Mouse (Mus musculus): ENCODE results near the gene Tada2a. TPM values are rescaled to one million over a fixed set of nuclear protein-coding genes. Genes with fewer than 3 reads are reported as not detected.

Tada2a gene
- 6.2 TPM for polyA plus RNA-seq (2017; shearing (Covaris generic))

DNA sequence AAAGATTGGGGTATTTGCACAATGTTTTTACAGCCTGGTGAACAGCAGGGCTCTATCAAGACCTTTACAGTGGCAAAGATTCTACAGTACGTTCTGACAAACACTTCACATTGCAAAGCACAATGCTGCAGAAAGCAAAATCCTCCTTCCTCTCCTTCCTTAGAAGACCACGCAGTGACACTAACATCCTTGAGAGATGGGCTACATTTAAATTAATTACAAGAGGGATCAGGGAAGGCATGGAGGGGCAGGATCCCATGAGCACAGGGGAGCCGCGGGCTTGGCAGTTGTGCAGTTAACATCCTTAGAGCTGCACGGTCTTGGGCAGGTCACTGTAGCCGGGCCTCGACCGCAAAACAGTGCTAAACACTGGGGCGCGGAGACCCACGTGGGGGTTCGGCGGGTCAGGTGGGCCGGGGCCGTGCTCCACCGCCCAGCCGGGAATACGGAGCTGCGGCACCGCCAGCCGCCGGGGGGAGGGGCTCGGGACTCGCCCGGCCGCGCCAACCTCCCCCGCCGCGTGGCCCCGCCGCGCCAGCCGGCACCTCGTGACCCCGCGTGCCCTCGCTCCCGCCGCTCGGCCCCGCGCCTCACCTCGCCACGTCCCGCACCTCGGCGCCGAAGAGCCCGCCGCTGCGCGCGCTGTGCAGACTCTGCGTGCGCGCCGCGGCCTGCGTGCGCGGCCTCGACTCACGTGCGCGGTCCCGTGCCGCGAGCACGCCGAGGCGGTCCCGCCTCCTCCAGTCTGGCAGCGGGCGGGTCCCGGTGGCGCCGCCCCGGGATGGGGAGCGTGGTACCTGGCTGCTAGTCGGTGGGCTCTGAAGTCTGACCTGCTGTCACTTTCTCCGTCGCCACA is at the start of gene Tada2a, which contains the start of gene Acaca:
TSS of gene Tada2a (minus strand) at position 658 of the 856 bp plus-strand sequence.
TSS of gene Acaca (plus strand) at position 730 of the 856 bp plus-strand sequence.

DNA sequence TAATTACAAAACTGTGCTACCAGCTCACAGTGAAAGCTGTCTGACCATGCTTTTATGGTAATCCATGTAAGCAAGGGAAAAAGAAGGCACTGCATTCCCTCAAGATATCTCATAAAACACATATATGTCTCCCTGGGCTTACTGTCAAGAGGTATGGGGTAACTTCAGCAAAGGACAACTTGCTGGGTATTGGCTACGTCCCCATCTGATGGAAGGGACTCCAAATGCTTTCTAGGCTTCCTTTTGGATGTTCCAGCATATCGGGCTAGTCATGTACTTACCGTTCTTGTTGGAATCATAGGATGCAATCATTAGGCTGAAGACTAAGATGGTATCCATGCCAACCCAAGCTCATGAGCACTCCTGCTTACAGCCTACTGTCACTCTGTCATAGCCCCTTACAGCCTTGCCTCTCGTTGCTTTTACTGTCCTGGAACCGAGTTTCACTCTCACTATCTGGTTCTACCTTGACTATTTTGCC is 37.7 kb upstream of the Tada2a start, which contains the start of gene Gm11437:
TSS of gene Gm11437 (minus strand) at position 431 of the 481 bp plus-strand sequence.

DNA sequence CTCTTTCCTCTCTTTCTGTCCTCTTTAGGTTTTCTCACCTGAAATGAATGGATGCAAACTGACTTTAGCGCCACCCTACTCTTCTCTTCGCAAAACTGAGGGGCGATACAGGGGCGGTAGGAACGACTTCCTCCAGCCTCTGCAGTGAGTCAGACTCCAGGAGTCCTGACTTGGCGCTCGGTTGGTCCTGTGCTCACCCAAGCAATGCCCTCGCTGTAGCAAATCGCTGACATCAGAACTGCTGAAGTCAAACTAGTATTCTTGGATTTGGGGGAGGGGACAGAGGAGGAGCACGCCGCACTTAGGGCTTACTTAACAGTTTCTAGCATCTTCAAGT is 60.4 kb downstream of the Tada2a start, which contains the start of gene Dusp14:
TSS of gene Dusp14 (minus strand) at position 228 of the 337 bp plus-strand sequence.

Other genes starting within 250 kb of the Tada2a start
- 47.9 TPM for gene Ddx52, start 187.5 kb downstream of the Tada2a start, polyA plus RNA-seq (2017; shearing (Covaris generic))
- 36.7 TPM for gene Synrg, start 165.2 kb downstream of the Tada2a start, polyA plus RNA-seq (2017; shearing (Covaris generic))
- gene Dusp14, start 60.3 kb downstream of the Tada2a start, polyA plus RNA-seq (2017; shearing (Covaris generic)): 10.1 TPM
- 12.7 TPM for gene Acaca, start 72 bp upstream of the Tada2a start, polyA plus RNA-seq (2017; shearing (Covaris generic))
- gene Gm11437, start 37.9 kb upstream of the Tada2a start, polyA plus RNA-seq (2017; shearing (Covaris generic)): not detected

All from effector memory CD4-positive, alpha-beta T cell, adult 5 months (primary cell).